Mouse (Mus musculus): Measurements from ENCODE around the gene Snx9.

The Snx9 gene

DNA sequence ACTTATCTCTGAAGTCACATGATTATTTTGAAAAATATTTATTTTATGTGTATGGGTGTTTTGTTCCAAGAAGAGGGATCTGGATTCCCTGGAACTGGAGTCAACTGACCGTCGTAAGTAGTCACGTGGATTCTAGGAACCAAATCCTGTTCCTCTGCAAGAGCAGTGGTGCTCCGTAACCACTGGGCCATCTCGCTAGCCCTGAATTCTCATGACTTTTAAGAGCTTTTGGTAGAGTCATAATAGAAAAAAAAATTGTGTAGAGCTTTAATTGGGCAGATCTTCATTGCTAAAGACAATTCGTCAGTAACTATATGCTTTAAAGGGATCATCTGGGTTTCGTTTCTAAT, 2.5 kb downstream of the Snx9 start:
- no peak for DNase-seq (ENCODE audit: low read depth, low spot score)

DNA sequence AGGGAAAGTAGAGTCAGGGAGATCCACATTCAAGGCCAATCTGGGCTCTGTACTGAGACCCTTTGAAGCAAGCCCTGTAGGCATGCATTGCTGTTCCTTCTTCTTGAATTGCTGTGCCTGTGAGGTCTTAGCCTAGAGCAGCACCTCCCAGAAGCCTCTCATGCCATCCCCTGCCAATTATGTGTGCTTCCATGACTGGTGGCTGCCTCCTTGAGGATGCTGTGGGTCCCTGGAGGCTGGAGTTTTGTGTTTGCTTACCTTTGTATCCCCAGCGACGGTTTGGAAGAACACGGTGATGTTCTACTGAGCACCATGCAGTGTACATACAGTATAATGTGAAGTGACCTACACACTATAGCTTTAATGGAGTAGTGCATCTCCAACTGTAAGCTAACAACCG, 4.2 kb downstream of the Snx9 start:
- no peak for DNase-seq (ENCODE audit: low read depth, low spot score)

DNA sequence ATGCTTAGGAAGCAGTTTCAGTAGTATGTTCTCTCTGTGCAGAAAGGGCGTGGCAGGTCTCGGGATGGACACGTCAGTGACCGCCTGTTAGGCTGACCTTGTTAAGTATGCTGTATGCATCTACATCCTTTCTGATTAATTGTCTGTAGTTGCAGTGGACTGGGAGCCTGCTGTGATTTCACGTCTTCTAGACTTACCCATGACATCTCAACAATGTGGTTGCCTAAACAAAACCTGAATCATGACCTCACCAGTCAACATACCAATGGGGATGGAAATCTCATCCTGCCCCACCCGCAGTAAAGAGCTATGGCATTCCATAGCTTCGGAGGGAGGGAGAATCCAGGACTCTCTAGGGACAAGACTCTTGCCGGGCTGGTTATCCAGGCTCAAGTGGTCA, 5.0 kb downstream of the Snx9 start:
- DNase-seq (ENCODE audit: low read depth, low spot score): peak; percentile 66

DNA sequence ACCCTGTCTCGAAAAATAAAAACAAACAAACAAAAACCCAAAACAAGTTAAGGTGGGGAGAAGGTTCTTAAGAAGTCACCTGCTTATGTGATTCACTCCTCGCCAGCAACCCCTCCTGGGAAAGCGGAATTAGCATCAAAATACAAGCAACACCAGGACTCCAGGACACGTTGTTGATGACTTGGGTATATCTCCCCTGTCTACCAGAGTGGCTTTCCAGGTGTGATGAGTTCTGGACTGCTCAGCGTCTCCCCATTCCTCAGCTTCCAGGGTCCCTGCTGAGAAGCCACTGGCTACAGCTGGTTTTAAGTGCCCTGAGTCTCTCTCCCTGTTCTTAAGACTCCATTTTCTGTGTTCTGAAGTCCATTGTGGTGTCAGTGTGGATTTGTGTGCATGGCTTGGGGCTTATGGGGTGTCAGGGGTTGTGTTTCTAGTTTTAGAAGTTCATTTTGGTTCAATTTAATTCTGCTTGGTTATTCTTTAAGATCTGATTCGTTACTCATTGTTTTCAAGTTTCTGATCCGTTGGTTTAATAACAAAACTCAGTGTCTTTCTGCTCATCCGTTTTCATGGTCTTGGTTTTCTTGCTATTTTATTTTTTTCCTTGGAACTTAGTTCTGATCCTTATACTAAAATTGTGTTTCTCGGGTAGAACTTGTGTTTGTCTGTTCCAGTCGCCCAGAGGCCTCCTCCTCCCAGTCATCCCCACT, 7.7 kb downstream of the Snx9 start:
- DNase-seq (ENCODE audit: low read depth, low spot score): peak; percentile 81

DNA sequence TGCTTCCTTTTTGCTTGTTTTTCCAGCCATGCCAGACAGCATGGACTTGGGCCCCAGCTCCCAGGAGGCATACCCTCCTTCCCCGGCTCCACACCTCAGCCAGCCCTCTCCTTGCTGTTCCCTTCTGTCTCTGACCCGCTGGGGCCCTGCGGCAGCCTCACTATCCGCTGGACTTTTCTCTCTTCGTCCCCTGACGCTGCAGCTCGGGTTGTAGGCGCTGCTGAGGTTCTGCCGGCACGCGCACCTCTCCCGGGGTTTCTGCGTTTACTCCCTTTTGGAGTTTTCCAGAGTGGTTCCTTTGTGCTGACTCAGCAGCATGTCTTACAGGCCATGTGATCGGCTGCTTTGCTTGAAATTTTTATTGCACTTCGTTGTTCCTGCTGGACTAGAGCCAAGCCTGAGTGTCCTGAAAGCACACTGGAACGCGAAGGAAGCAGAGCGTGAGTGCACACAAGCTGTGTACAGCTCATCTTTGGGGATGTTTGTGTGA, 8.3 kb downstream of the Snx9 start:
- DNase-seq (ENCODE audit: low read depth, low spot score): peak; percentile 57

DNA sequence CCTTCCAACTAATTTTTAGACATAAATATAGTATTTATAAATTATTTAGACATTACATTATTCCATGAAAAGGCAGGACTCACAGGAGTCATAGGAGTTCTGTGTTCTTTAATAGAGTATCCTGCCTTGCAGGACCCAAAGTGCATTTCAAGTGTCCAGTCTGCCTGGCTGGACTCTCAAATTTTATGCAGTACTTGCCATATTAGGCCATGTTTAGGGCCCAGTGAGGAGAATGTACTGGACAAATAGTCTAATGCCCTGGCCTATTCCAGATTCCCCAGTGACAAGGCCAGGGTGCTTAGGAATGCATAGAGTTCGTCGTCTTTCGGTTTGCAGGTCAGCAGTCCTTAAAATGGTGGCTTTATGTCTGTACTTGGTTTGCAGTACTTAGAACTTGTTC, 8.9 kb downstream of the Snx9 start:
- DNase-seq (ENCODE audit: low read depth, low spot score): no peak

DNA sequence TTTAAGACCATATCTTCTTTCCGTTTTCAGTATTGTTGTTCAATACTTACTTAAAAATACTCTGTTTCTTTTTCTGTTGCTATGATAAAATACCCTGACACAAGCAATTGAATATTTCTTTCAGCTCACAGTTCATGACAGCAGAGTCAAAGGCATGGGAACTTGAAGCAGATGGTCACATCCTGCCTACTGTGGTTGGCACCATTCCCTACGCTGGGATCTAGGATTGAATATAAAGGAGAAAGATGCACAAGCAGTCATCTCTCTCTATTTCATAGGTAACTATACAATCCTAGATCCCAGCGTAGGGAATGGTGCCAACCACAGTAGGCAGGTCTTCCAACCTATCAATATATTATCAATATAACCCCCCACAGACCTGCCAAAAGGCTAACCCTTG, 9.3 kb downstream of the Snx9 start:
- no peak for DNase-seq (ENCODE audit: low read depth, low spot score)

DNA sequence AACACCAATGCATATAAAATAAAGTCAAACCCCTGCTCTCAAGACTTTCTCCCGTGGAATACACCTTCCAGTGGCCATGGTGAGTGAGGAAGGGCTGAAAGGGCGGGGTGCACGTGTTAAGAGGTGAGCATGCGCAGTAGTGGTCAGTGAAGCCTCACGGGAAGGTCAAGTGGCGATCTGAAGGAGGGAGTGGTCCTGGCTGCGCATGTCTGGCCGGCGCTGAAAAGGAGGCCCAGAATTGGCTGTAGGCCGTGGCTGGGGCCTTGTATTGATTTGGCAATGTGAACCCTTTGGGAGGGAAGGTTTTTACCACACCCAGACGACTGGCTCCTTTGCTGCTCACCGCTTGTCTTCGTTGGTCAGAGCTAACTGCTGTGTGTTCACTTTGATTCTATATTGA, 12.8 kb downstream of the Snx9 start:
- DNase-seq (ENCODE audit: low read depth, low spot score): peak; percentile 89

DNA sequence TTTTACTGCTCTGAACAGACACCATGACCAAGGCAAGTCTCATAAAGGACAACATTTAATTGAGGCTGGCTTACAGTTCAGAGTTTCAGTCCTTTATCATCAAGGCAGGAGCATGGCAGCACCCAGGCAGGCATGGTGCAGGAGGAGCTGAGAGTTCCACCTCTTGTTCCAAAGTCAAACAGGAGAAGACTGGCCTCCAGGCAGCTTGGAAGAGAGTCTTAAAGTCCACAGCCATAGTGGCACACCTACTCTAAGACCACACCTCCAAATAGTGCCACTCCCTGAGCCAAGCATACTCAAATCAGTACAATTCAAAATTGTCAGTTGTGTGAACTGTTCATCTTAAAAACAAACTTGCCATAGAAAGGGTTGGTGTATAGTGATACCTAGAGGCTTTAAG, 14.4 kb downstream of the Snx9 start:
- DNase-seq (ENCODE audit: low read depth, low spot score): no peak

DNA sequence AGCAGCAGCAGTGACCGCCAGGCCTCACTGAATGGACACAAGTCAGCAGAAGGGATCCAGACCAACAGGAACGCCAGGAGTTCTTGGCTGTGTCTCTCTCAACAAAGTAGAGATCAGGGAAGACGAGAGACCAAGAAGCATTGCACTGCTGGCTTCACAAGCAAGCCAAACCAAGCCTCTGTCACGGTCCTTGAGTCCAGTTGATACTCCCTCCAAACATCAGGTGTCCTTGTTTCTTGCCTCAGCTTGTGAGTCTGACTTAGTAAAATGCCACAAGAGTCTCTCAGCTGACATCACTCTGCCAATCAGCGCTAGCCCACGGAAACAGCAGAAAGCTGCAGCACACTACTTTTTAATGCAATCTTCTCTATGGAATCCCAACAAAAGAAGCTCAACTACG, 15.3 kb downstream of the Snx9 start:
- no peak for DNase-seq (ENCODE audit: low read depth, low spot score)

DNA sequence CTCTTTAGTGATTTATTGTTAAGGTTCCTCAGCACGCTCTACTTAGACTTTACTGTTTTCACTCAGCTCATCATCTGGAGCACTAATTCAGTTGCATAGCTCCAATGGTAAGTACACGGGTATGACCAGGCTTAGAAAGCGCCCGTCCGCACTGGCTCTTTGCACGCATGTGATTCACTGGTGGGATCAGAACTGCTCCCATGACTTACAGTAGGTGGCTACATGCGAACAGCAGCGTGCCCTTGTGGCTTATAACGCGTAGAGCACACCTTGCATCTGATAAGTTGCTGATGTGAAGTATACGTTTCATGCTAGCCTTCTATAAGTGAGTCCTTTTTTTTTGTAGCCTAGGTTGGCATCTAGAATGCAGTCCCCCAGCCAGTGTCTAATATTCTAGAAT, 16.1 kb downstream of the Snx9 start:
- no peak for DNase-seq (ENCODE audit: low read depth, low spot score)

DNA sequence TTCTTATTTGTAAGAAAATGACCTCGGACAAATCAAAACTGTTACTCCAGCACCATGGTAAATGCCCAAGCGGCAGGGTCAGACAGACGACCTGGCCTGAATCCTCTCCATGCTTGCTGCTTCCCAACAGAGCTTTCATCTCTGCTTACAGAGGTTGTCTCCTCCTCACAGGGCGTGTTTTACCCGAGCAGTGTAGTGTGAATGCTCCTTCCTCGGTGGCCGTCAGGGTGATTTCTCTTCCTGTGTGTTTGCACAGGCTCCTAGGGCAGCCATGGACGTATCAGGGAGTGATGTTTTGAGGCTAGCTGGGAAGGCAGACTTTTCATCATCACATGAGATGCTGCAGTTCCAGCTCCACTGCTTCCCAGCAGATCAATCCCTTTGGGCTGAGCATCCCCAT, 17.1 kb downstream of the Snx9 start:
- DNase-seq (ENCODE audit: low read depth, low spot score): no peak

DNA sequence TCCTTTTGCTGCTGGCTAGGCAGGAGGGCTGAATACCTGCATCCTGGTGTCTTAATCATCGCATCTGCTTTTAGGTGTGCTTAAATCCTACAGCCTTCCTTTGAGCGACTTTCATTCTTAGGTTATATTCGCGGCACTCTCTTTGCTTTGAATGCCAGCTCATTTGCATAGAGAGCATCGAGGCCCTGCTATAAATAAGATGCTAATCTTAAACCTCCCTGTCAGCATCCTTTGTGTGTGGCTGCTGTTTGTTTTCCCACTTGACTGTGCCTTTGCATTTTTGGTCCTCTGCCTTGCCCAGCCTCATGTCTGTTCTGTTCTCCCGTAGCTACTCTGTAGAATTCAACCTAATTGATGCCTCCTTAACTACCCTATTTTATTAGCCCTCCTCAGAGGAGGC, 21.2 kb downstream of the Snx9 start:
- no peak for DNase-seq (ENCODE audit: low read depth, low spot score)

DNA sequence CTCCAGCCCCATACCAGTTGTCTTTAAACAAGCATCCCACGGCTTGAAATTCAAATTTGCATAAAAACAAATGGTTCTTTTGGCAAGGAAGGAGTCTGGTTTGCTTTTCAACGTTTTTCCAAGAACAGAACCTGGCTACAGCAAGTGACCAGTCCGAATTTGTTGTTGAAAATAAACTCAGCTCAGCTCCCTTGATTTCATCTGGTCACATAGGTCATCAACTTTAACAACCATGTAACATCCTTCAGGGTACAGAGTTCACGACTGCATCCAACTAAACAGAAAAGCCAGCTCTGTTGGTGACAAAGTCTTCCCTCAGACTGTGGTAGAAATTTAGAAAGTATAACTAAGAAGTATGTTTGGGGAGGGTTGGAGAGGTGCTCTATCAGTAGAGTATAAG, 21.7 kb downstream of the Snx9 start:
- no peak for DNase-seq (ENCODE audit: low read depth, low spot score)

DNA sequence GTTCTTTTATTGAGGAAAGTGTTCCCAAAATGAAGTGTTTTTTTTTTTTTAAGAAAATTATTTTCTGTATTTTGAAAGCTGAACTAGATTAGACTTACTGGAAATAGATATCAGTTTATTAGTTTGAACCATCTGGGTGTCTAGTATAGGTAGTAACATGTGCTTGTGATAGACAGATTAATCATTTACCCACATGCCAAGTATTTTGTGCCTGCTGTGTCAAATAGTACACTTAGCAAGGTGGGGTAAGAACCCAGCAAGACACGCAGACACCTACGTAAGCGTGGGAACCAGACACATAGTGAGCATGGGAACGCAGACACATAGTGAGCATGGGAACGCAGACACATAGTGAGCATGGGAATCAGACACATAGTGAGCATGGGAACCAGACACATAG, 22.6 kb downstream of the Snx9 start:
- no peak for DNase-seq (ENCODE audit: low read depth, low spot score)

DNA sequence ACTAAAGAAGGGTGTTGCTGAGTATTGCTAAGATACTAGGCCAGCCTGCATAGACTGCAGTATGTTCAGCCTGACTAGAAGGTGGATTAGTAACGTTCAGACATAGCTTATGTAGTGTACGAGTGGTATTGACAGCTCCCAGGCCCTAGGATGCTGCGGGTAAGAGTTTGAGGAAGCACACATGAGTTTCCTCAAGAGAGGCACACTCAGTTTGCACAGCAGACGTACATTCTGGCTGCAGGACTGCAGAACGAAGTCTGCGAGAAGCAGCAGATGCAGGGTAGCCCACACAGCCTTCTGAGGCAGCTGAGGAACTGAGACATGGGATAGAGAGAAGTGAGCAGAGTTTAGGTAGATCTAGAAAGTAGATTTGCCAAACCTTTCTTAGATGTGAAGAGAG, 26.3 kb downstream of the Snx9 start:
- DNase-seq (ENCODE audit: low read depth, low spot score): no peak

DNA sequence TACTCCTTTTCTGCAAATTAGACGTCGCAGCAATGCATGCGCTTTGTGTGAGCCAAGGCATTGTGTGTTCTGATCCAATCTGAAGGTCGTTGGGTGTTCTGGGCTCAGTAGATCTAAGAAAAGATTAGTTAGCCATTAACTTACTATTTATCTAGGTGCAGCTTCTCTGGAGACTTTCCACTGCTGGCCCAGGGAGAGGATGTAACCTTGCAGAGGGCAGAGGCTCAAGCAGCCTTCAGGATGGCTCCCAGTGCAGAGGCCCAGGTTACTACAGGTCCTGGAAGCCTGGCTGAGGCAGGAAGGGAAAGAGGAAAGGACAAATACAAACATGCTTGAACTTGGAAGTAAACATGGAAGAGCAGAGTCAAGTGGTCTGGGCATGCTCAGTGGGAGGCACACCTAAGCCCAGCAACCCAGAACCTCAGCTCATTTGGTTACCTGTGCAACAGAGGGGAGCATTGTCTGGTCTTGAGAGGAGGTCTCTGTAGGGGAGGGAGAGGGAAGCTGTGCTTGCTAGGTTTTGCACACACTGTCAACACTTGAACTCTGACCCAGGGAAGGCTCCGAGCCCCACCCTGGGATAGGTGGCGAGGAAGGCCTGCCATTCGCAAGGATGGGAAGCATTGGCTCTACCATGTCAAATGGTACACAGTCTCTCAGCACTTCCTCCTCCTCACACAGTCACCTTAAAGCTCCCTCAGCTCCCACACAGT, 27.3 kb downstream of the Snx9 start:
- DNase-seq (ENCODE audit: low read depth, low spot score): no peak

DNA sequence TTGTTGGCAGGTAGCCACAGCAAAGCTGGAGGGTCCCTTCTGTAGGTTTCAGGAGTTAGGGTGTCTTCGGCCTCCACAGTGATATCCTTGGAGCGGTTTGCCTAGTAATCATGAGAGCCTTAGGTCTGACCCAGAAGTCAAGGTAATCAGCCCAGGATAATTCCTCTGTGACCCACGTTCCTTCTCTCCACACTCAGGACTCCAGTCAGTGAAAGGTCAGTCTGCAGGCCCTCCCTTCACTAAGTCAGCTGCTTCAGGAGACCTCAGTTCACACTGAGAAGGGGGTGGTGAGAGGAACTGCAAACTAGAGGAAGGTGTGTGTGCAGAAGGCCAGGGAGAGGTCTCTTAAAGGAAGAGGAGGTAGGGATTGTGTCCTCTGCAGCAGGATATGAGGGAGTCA, 28.3 kb downstream of the Snx9 start:
- DNase-seq (ENCODE audit: low read depth, low spot score): no peak

DNA sequence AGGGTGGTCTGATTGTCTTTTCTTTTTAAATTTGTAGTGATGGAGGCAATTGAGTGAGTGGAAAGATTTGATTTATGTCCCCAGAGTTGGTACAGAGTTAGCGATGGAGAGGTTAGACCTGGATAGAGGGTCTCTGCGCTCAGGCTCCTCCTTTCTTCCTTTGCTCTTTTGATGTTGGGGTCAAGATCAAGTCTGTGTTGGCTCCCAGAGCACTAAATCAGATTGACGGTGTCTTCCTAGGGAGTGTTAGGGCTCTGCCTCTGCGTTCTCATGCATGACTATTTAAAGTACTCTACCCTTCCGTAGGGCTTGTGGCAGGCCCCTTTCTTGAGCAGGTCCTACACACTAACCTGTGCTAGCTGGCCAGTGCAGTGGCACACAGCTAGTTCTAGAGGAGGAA, 28.9 kb downstream of the Snx9 start:
- no peak for DNase-seq (ENCODE audit: low read depth, low spot score)

DNA sequence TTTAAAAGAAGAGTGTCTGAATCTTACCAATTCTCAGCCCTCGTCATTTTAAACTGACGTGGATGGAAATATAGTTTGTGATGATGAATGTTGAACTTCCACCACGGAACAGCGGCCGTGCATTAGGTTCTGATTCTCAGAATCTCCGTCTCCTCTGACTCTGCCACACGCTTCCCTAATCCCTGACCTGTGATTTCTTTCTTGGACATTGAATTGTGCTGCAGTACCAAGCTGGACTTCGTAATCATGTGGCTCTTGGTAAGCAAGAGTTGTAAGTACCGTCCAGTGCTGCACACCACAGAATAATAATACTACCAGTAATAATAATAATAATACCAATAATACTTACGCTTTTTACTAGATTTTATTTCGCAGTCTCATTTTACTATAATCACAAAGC, 29.6 kb downstream of the Snx9 start:
- no peak for DNase-seq (ENCODE audit: low read depth, low spot score)

DNA sequence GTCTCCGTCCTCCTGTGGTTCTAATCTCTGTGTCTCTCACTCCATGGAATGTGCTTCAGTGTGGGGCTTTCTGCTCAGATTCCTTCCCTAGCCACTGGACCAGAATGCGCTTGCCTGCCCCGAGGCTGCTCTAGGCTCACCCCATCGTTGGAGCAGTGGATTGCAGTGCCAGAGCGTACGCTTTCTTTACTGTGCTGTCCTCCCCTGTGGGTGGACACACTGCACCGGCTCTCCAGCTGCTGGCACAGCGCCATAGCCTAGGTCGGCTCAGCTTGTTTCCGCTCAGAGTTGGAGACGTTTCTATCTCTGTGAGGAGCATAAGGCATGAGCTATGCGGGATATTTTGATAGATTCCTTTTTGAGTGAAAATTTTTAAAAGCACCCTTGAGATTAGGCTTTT, 31.4 kb downstream of the Snx9 start:
- peak; percentile 70 for DNase-seq (ENCODE audit: low read depth, low spot score)

DNA sequence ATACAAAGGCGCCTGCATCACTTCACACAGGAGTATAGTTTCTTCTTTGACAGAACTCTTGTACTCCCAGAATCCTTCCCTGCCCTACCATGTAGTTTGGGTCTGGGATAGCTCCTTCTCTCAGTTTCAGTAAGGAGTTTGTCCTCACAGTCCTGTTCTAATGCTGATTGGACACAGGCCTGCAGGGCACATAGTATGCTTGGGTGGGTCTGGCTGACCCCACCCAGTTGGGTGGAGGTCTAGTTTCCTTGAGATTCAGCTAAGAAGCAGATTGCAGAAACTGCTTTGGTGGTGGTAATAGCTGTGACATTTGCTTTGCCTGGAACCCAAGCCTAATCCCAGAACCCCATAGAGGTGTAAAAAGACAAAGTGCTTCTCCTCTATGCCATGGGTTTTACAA, 33.4 kb downstream of the Snx9 start:
- DNase-seq (ENCODE audit: low read depth, low spot score): peak; percentile 76

DNA sequence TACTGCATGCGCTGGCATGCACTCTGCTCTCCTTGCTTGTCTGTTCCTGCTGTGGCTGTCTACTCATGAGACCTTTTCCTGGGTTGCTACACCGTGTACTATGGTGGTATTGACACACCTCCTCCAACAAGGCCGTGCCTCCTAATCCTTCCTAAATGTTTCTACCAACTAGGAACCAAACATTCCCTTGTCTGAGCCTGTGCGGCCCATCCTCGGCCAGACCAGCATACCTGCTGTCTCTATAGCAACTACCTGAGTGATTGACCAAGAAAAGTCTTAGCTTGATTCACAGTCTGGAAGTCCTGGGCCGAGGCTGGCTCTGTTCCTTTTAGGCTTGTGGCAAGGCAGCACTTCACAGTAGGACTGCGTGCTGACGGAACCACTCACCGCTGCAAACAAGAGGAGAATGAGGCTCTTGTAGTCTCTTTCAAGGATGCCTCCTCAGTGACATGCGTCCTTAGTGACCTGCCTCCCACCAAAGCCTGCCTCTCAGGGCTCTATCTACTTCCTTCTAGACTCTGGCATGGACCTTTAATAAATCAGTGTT, 36.6 kb downstream of the Snx9 start:
- peak; percentile 38 for DNase-seq (ENCODE audit: low read depth, low spot score)
